Mouse (Mus musculus) urinary bladder, adult 18-20 months (tissue): ENCODE results near the gene Dgkz.

ENCODE experiments used
- DNase-seq, 2 experiments: peaks; one replicate each; pipeline ENCODE4 v3.0.0; 2022; ENCODE audit warnings: low spot score in 2 of 2, mixed read lengths in 2 of 2

The Dgkz gene

GRCm38 (mm10) chr2:91961901-91962761 is 13.5 kb downstream of the Dgkz start:
- DNase-seq, result no peak

- DNase-seq, result no peak
These were observed 15.2 kb downstream of the Dgkz start for GRCm38 (mm10) chr2:91960459-91960858.

DNA sequence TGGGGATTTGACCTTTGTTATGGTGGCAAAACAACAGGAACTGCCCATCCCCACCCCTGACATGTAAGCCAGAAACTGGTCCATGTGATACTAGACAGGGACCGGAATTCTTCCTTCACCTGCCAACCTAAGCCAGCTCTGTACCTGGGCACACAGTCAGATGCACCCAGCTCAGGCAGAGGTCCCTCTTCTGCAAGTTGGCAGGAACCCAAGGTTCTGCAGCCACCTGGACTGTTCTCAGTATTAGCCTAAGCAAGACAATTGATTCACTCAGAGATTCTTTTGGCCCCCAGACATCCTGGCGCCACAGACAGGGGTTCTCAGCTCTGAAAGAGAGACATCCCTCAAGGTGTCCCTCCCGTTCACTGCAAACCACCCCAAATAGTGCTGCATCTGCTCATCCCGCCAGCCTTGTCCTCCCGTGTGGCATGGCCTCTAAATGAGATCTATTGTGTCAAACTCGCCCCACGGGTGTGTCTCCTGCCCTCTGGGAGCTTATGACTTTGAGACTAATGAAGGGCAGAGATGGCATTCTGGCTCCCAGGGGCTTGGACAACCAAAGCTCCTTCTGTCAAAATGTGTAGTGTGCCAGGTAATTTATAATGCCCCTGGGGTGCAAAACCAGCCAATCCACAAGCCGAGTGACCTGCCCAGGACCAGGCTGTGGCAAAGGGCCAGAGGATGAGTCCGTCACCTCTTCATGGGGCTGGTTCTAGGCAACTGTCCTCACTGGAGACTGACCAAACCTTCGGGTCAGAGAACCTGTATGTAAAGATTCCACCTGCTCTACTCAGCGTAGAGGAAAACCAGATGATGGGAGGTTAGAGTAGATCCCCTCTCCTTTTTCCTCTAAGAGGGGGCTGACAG is 15.9 kb downstream of the Dgkz start:
- no peak for DNase-seq

DNA sequence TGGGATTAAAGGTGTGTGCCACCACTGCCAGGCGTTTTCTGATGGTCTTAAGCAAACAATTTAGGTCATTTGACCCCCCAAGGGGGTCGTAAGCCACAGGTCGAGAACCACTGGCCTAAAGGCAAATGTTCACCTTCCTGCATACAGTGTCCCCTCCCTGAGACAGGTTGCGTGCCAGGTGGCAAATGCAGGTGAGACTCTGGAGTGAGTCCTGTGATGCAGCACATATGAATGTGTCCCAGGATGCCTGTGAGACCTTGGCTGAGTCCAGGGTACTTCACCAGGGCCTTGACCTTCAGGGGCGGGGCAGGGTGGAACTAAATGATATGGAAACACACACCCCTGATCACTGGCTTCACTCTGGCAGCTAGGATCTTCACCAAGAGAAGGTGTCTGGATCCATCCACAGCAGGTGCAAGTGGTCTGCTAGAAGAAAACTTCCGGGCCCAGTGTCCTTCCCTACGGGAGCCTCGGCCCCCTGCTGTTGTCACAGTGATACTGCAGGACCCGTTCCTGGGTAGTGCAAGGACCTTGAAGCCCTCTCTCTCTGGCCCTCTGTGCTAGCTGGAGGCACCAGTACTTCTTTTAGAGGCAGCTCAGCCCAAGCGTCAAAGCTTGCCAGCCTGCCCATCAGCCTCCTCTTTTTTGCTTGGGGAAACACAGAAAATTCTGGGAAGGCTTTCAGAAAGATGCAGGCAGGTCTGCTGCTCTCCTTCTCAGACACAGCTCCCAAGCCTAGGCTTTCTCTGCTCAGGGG is 16.8 kb downstream of the Dgkz start:
- DNase-seq, result no peak

- no peak for DNase-seq
These were observed 17.6 kb downstream of the Dgkz start for GRCm38 (mm10) chr2:91958049-91958448.

- DNase-seq, result no peak
These were observed 18.6 kb downstream of the Dgkz start for GRCm38 (mm10) chr2:91957096-91957495.

DNA sequence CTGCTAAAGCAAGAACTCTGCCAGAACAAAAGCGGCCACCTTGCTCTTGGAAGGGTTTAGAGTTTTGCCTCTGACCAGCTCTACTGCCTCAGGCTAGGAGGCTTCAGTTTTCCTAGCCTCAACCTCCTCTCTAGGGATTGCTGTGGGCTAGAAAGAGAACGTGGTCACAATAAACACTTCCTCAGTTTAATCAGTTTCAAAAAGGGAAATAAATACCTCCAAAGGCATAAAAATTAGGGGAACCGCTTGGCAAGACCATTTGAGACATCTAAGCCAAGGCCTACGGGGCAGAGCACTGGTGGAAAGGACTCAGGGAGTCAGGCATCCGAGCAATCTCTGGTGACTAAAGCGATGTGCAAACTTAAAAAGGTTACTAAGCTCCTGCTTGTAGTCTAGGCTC is 19.8 kb downstream of the Dgkz start:
- no peak for DNase-seq

DNA sequence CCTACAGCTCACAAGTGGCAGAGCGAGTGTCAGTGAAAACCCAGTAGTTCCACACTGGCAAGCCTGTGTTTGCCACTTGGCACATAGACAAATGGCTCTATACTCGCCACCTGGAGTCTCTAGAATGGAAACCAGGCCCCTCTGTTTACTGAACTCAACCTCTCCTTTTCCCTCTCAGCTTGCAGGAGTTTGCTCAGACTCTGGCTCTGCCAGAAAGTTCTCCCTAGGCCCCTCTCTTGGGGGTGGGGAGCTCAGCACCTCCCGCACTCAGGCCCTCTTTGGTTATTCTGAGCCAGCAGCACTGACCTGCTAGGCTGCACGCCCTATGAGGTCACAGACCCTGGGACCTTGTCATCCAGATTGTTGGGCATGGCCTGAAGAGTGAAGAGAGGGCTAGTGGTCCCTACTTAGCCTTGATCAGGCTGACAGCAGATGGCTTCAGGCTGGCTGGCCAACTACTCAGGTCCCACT is 20.5 kb downstream of the Dgkz start:
- DNase-seq, result no peak

GRCm38 (mm10) chr2:91953825-91954224 is 21.8 kb downstream of the Dgkz start:
- no peak for DNase-seq

DNA sequence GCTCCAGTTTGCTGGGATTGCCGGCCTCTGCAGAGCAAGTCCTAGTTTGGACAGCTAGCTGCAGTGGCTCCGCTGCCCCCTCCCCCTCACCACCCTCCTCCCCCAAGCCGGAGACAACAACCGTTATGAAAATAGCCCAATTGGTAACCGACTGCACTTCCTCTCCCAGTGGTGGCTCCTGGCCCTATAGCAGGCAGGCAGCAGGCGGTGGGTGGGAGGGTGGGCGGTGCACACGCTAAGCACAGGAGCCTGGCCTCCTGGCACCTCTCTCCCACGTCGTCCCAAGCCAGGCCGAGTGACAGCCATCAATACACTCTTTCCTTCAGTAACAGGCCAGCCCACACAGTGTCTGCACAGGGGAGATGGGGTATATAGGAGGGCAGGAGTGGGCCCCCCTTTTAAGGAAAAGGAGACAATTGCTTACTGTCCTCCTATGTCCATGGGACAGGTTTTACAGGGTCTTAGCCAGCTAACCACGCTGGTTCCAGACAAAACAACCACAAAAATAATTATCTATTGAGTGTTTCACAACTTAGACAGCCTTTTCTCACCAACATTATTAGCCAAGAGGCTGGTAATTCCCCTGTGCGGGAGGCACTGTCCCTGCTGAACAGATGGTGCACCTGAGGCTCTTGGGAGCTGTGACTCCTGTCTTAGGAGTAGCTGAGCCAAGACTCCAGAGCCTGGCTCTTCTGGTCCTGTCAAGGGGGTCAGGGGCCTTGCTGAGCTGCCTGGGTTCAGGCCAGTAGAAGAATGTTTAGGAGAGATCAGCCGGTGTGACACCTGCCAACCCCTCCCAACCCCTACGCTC is 25.2 kb downstream of the Dgkz start:
- DNase-seq, result no peak

DNA sequence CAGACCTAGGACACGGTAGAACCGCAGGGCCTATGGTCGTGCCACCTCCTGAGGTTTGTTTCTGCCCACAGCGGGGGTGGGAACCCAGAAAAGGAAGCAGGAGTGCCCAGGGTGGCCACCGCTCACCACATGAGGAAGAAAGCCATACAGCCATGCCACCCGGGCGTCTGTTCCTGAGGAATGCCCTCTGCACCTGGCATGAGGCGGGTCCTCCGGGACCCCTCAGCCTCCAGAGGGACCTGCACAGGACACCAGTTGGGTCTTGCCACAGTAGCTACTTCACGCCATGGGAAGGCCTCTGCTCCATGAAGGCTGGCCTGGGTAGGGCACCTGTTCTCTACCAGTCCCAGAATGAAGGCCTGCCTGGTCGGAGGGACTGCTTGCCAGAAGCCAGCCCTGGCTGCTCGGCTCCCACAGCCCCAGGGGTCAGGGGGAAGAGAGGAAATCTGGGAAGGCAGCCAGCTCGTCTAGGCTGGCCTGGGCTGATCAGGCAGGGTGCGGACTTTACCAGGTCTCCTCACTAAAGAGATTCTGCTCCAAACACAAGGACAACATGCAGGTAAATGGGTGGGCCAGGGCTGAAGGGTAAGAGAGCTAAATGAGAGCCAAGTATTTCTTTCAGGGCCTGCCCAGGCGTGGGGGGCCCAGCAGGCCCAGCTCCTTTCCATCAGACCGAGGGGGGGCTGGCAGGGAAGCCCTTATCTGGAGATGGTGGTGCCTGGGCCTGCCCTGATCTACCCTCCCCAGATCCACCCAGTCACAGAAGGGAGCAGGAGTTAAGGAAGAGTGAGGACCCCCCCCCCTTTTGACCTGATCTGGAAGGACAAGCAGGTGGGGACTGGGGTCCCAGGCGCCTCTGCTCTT is 26.0 kb downstream of the Dgkz start:
- no peak for DNase-seq

- DNase-seq, result no peak
These were observed 26.8 kb downstream of the Dgkz start for GRCm38 (mm10) chr2:91948792-91949241.

GRCm38 (mm10) chr2:91948151-91948509 is 27.5 kb downstream of the Dgkz start:
- no peak for DNase-seq

DNA sequence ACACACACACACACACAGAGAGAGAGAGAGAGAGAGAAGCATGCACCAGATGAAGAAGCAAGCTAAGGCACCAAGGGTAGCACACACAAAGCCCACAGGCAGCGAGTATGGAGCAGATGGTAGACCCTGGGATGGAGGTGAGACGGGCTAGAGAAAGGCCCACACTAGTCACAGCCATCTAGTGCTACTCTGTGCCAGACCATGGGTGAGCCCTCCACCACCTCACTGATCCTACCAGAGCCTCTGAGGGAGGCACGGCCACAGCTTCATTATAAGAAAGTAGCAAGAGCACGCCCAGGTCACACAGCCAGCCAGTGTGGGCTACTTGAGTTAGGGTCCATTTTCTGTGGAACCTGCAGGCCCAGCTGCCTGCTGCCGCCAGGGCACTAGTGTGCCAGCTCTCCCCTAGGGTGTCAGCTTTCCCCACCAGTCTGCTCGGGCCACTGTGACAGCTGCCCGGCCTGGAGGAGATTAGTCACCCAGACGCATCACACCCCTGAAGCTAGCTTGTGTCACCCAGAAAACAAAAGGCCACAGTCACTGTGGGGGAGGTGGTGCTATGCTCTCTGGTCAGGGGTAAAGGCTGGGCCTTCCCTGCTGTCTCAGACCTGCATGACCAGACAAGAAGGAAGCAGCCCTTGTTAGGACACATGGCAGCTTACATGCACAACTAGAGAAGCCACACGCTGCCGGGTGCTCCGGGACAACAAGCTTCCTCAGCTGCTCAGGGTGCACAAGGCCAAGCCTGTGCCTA is 28.1 kb downstream of the Dgkz start:
- peak in 1 of 2 experiments; percentile 44 for DNase-seq

- DNase-seq, result no peak
These were observed 28.8 kb downstream of the Dgkz start for GRCm38 (mm10) chr2:91946836-91947235.

DNA sequence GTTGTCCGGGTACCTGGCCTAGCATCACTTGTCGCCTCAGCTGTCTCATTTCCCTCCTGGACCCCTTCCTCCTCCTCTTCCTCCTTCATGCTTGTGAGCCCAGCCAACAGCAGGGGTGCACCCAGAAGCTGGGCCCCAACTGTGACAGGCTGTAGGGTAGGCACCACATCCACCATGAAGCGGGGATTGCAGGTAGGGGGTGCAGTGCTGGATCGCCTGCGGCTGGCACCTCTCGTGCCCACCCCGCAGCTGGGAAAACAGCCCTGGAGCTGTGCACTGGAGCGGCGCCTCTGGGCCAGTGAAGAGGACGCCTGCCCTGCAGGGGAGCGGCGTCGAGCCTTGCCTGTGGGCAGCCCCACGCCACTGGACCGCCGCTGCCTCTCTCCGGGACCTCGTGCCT is 30.2 kb downstream of the Dgkz start, which contains the start of gene Gm9821:
TSS of gene Gm9821 (plus strand) at position 221 of the 400 bp plus-strand sequence.
- DNase-seq, result no peak

GRCm38 (mm10) chr2:91944170-91944950 is 31.3 kb downstream of the Dgkz start:
- DNase-seq, result peak in 1 of 2 experiments; percentile 60

DNA sequence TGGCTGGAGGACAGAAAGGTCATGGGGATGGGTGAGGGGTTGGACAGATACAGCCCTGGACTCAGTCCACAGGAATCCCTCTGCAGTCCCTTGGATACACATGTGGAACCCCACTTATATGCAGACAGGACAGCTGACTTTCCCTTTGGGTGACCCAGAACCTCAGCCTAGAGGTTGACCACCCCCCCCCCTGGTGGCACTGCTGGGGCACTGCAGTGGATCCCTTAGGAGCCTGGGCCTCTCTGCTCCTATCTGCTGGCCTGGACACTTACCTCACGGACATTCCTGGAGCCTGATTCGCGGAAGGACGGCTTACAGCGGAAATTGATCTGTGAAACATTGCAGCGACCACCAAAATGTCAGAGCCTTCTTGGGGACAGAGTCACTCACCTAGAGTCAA is 33.3 kb downstream of the Dgkz start:
- no peak for DNase-seq
